Mouse (Mus musculus) hematopoietic stem cell, adult 5-6 weeks (primary cell): Measurements from ENCODE around the gene Asphd2. TPM values are rescaled to one million over a fixed set of nuclear protein-coding genes. Genes with fewer than 3 reads are reported as not detected.
A peak's percentile ranks its signal among the peaks of the same experiment; 100 is the strongest.

Experiments used
- ATAC-seq, 2 experiments: fragments of 125-278 bp in 1 of 2; replicated peaks in 1 of 2; 2 replicates each; pipeline ENCODE4 v1.8.0; 2016 to 2017; ENCODE audit warnings: inconsistent platforms in 2 of 2, mild to moderate bottlenecking in 2 of 2, moderate number of reproducible peaks in 2 of 2, low read depth in 1 of 2, moderate TSS enrichment in 1 of 2; ENCODE audit not compliant: low FRiP score in 2 of 2, poor library complexity in 2 of 2, severe bottlenecking in 2 of 2, insufficient read depth in 1 of 2, low TSS enrichment in 1 of 2
- total RNA-seq: library from RNA; stranded (forward); fragments of 172-1452, 232-1000 nt; gene quantifications from 2 replicates; pipeline ENCODE4 v1.2.3, GENCODE M21; 2017

Asphd2 gene
- total RNA-seq, 1 experiment from 2014 or later, result not detected

DNA sequence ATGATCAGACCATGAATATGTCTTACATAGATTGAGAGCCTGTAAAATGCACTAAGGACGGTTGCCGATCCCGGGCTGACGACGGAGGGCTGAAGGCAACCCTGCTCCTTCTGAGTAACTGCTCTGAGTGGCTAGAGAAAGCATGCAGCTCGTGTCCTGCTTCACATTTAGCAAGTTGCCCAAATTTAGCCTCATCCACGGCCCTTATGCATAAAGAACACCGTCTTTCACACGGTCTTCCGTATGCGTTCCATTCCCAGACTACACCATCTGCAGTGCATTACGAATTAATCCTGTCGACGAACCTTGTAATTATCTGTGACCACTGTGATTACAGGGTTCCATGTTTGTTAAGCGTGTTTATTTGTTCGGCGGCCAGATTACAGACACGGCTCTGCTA is 1.4 kb upstream of the Asphd2 start:
- ATAC-seq, result no peak

- ATAC-seq, result no peak
Measured at GRCm38 (mm10) chr5:112394415-112394763, 277 bp downstream of the Asphd2 start.

DNA sequence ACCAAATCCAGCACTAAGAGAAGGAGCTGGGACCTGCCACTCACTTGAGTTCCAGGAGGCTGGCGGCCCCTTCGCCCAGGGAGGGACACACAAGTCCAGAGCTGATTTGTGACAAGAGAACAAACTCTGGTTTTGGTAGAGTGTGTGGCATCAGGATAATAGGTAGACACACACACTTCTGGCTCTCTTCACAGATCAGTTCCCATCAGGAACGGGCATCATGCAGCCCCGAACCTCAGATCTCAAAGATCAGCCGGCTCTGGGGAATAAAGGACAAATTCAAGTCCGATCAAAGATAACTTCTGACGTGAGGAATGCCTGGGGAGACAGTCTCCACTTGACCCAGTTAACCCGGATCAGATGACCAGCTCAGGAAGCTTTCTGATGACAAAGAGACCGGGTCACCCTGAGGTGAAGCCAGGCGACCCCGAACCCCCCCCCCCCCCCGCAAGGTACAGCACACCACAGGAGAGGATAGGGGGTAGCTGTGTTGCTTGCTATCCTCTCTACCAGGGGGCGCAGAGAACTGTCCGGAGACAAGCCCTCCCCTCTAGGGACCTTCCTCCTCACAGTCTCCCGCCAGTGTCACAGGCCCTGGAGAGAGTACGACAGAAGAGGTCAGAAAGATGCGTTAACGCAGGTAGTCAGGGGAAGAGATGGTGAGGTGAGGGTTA is 788 bp downstream of the Asphd2 start:
- no peak for ATAC-seq

GRCm38 (mm10) chr5:112391676-112392323 is 2.9 kb downstream of the Asphd2 start:
- ATAC-seq, result no peak

GRCm38 (mm10) chr5:112391002-112391401 is 3.7 kb downstream of the Asphd2 start:
- no peak for ATAC-seq

GRCm38 (mm10) chr5:112389352-112389751 is 5.3 kb downstream of the Asphd2 start:
- no peak for ATAC-seq

- no peak for ATAC-seq
Measured at GRCm38 (mm10) chr5:112385973-112386372, 8.7 kb downstream of the Asphd2 start.

DNA sequence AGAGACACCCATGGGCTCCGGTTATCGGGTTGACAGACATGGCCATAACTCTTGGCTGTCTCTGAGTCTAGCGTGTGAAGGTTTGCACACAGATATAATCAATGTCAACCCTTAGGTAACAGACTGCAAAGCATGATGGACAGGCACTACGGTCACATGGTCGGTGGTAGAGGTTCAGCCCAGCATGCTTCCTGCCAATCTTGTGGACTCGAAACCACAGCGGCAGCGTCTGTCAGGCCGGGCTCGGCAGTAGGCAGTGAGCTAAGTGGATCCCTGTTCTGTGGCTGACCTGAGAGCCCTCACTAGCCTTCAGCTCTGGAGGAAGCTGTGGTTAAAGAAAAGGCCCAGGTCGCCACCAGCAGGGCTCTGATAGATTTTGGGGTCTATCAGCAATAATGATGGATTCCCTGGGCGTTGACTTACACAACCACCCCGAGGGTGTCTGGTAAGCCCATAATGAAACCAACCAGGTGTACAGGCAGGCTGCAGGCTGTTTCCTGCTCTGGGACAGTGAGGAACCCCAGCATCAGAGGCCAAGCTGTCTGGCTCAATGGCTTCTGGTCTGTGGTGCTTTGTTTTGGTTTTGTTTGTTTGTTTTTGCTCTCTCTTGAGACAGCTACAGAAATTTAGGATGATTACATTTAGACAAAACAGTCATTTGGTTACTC is 9.7 kb downstream of the Asphd2 start:
- ATAC-seq, result peak; percentile 78 to 84

DNA sequence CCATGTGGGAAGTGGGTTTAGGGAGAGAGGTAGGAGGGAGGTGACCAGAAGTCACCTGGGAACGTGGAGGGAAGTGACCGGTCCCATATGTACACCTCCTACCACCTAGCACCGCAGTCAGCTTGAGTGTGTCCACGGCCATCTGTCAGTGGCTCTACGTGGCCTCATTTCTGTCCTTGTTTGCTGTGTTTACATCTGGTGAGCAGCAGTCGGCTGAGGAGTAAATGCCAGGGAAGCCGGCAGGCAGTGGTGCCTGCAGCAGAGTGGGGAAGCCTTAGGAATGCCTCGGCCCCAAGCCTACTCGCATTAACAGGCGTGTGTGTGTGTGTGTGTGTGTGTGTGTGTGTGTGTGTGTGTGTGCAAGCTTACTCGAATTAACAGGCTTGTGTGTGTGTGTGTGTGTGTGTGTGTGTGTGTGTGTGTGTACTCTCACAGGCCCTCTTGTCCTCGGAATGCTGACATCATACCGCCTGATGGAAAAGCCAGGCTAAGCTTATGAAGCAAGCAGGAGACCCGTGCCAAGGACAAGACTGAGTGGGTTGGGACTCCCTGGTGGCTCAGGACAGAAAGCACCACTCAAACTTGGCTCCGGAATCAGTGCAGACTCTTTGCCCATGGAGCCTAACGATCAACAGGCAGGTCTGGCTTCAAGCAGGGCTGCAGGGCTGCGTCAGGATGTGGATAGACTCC is 11.9 kb downstream of the Asphd2 start:
- ATAC-seq, result no peak

DNA sequence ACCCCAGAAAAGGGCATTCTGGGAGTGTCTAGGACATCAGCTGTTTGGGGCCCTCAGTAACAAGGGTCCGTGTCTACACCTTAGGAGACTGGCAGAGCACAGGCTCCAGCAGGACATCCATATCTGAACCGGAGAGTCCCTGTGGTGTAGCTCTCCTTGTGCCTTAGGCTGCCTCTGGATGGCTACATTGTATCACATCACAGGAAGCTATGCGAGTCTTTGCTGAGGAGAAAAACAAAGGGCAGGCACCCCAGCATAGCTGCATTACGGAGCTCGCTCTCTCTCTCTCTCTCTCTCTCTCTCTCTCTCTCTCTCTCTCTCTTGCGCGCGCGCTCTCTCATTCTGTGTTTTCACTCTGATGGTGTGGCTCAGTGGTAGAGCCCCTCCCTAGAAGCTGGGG is 12.6 kb downstream of the Asphd2 start:
- no peak for ATAC-seq

GRCm38 (mm10) chr5:112381154-112381553 is 13.5 kb downstream of the Asphd2 start:
- no peak for ATAC-seq

DNA sequence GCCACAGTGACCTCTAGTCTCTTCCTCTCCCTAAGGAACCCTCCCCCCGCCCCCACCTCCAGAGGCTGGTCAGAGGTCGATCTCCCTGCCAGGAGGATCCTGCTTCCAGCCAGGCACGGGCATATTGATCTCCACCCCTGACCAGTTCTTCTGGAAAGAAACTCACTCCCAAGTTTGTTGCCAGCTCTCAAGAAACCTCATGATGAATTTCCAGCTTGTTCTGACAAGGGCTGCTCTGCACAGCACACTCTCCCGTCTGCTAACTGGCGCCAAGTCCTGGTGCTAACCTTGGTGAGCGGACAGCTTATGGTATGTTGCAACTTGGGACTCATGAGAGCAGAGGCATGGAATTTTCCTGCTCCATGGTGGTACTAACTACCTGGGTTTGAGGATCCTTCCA is 15.9 kb downstream of the Asphd2 start:
- ATAC-seq, result no peak

GRCm38 (mm10) chr5:112377380-112377779 is 17.3 kb downstream of the Asphd2 start:
- ATAC-seq, result no peak

DNA sequence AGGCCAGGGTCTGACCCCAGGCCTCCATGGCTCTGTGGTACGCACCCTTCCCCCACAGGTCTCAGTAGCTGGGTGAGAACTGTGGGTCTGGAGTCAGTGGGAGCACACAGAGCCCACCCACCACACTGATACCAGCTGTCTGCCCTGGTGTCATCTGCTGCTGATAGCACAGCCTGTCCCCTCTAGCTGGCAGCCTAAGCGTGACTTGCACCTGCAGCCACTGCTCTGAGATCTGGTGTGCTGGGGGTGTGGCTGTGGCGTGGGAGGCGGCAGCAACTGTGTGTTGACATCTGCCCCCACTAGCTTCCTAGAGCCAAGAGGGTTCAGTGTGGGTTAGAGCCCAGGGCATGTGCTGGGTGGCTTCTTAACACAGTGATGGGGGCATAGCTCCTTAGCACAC is 18.6 kb downstream of the Asphd2 start:
- ATAC-seq, result no peak

- ATAC-seq, result no peak
Measured at GRCm38 (mm10) chr5:112371933-112372332, 22.7 kb downstream of the Asphd2 start.

DNA sequence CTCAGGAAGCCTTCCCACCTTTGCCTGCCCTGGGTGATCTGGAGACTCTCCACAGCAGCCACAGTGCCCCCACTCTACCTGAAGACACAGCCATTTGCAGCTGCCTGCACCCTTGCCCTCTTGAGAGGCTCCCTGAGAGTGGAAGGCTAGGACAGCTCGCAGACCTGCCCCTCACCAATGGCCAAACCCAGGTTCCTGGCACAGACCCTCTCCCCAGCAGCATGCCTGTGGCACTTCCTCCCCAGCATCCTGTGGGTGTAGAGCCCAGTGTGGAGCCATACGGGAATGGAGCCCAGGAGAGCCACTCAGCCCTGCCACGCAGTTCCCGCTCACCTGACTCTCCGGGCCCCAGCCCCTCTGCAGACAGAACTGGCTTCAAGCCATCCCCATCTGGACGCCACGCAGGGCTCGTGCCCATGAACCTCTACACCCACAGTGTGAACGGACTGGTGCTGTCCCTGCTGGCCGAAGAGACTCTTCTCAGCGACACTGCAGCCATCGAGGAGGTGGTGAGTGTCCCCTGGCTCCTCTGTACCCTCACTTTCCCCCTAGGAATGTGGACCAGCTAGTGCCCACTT is 24.3 kb downstream of the Asphd2 start:
- ATAC-seq, result no peak

GRCm38 (mm10) chr5:112369326-112369725 is 25.3 kb downstream of the Asphd2 start:
- ATAC-seq, result no peak

- peak; percentile 27 to 30; a peak in 3 of 4 replicates for ATAC-seq
Measured at GRCm38 (mm10) chr5:112368666-112369065, 26.0 kb downstream of the Asphd2 start.
